Mouse (Mus musculus): Measurements from ENCODE around the gene Ankrd42. TPM values are rescaled to one million over a fixed set of nuclear protein-coding genes. Genes with fewer than 3 reads are reported as not detected.

The Ankrd42 gene
- polyA plus RNA-seq, 1 experiment from 2014 or later, result 15.4 TPM

DNA sequence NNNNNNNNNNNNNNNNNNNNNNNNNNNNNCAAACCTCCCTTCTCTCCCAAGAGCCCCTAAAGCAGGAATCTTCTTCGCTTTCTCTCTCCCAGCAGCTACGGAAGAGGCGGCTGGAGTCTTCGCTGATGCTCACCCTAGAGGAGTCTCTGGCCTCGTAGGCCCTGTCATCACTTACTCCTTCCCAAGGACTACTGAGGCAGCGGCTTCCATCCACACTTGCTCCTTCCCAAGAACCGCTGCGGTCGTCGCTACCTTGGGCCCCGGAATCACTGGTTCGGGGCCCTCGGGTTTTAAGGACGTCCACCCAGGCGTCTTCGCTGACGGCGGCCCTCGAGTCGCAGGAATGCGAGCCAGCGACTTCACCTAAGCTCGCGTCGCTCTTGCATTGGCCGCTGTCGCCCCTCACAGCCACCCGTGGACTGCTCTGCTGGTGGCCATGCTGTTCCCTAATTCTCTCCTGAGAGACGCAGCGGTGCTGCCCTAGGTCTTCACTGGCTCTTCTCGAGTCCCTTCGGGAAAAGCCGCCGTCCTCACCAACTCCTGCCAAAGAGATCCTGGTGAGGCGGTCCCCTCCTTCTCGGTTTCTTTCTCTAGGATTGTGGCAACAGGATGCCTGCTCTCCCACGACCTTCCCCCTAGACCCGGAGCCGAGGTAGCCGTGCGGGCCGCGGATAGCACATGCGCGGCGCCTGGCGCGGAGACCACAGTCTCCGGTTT lies 489 bp downstream of the Ankrd42 start:
- H3K36me3 ChIP-seq (replicated peaks), result peaks cover 10% of the 10 kb centered on the region
- 1% methylated on average over 49 of the region's 49 CpGs for WGBS
- peak overlapping the region; percentile 59; the same call in 1 of the 2 replicates for H3K27ac ChIP-seq
- peak overlapping the region; percentile 81 for H3K4me3 ChIP-seq (replicated peaks)
- H3K27me3 ChIP-seq, result no peaks in the 10 kb centered on the region
- no peaks in the 10 kb centered on the region for H3K9me3 ChIP-seq
- peak overlapping the region; percentile 80 for H3K9ac ChIP-seq
- ATAC-seq (ENCODE audit: low FRiP score), result peak; percentile 74
- peak overlapping the region; percentile 98 for H3K4me2 ChIP-seq
- peaks cover 14% of the 10 kb centered on the region for H3K4me1 ChIP-seq

DNA sequence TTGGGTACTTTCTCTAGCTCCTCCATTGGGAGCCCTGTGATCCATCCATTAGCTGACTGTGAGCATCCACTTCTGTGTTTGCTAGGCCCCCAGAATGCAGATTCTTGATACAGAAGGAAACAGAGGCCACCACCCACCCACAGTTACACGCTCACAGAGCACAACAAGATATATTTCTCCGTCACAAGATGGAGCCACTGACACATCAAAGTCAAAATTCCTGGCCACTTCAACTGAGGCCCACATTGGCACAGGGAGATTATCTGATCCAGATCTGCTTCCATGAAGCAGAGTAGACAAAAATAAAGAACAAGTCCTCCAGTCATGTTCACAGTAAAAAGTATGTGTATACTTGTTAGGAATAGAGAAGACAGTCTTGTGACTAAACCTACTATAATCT lies 6.8 kb downstream of the Ankrd42 start:
- no peak overlapping the region for H3K27ac ChIP-seq
- WGBS, result 56% methylated on average over 2 of the region's 2 CpGs
- no peak overlapping the region for H3K4me2 ChIP-seq
- H3K27me3 ChIP-seq, result no peaks in the 10 kb centered on the region
- no peaks in the 10 kb centered on the region for H3K4me1 ChIP-seq
- no peak overlapping the region for H3K9ac ChIP-seq
- no peaks in the 10 kb centered on the region for H3K36me3 ChIP-seq (replicated peaks)
- H3K4me3 ChIP-seq (replicated peaks), result no peak overlapping the region
- no peaks in the 10 kb centered on the region for H3K9me3 ChIP-seq
- no peak for ATAC-seq (ENCODE audit: low FRiP score)

DNA sequence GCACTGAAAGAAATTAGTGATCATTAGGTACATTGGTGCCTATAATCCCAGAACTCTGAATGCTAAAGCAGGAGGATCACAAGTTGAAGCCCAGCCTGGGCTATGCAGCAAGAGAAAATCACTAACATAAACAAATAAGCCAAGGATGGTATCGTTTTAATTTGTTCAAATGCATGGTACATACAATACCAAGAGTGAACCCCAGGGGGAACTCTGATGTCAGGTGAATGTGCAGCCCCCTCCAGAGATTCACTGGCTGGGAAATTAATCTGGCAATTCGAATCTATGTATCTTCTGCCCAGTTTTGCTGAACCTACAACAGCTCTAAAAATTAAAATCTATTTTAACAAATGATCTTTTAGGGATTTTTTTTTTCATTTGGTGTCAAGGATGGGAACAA lies 12.5 kb downstream of the Ankrd42 start:
- Histone ChIP-seq H3K27me3 (no peaks in the 10 kb centered on the region), H3K4me2 (no peak overlapping the region), H3K36me3 (replicated peaks) (no peaks in the 10 kb centered on the region), H3K4me3 (replicated peaks) (no peak overlapping the region), H3K4me1 (no peaks in the 10 kb centered on the region), H3K9ac (no peak overlapping the region), H3K27ac (no peak overlapping the region), H3K9me3 (no peaks in the 10 kb centered on the region)
- WGBS, result 67% methylated on average over 2 of the region's 2 CpGs
- no peak for ATAC-seq (ENCODE audit: low FRiP score)

DNA sequence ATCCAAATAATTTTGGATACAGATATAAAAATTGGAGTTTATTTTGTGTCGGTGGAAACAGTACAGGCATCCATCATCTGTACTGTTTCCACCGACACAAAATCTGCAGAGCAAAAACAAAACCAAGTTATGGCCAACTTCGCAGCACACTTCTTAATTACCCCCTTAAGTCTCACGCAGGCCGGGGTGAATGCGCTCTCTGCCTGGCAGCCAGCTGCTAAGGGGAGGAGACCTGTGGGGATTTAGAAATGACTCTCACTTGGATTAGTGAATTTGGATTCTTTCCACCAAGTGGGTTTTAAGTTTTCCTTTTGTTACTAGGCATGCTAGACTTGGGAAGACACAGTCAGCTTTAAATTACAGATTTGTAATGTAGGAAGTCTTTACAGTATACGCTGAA lies 26.1 kb downstream of the Ankrd42 start:
- Histone ChIP-seq H3K4me1 (no peaks in the 10 kb centered on the region), H3K36me3 (replicated peaks) (no peaks in the 10 kb centered on the region), H3K4me2 (no peak overlapping the region), H3K9me3 (no peaks in the 10 kb centered on the region), H3K4me3 (replicated peaks) (no peak overlapping the region), H3K9ac (no peak overlapping the region), H3K27me3 (no peaks in the 10 kb centered on the region), H3K27ac (no peak overlapping the region)
- no peak for ATAC-seq (ENCODE audit: low FRiP score)
- 53% methylated on average over 7 of the region's 7 CpGs for WGBS

DNA sequence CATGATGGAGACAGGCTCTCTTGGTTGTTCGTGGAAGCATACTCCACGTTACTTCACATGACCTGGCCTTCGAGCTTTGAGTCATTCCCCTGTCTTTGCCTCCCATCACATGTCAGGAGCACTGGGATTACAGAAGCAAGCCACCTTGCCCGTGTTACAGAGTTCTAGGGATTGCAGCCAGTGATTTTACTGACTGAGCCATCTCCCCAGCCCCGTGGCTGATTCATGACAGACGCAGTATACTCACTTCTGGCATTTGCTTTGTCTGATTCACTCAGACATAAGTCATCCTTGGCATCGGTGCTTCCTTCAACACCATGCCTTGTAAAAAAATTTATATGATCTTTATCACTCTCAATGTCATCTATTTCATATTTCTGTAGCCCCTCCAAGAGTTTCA lies 32.0 kb downstream of the Ankrd42 start:
- 91% methylated on average over 7 of the region's 7 CpGs for WGBS
- Histone ChIP-seq H3K4me3 (replicated peaks) (no peak overlapping the region), H3K36me3 (replicated peaks) (peaks cover 8% of the 10 kb centered on the region), H3K27me3 (no peaks in the 10 kb centered on the region), H3K9me3 (no peaks in the 10 kb centered on the region), H3K4me2 (no peak overlapping the region), H3K9ac (no peak overlapping the region), H3K4me1 (no peaks in the 10 kb centered on the region), H3K27ac (no peak overlapping the region)
- ATAC-seq (ENCODE audit: low FRiP score), result no peak

DNA sequence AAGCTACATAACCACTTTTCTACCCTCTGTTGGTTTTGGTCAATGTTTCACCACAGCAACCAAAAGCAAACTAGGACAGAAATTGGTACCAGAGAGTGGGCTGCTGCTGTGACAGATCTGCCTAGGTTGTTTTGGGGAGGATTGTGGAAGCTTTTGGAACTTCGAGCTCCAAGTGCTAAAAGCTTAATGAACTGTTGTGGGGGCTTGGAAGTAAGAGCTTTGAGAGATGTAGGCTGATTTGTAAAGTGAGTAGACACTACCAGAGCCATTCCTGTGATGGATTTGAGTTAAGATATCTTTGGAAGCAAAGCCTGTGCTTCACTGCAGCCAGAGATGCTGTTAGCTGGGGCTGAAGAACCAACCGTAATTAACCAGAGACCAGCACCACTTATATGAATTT lies 46.1 kb downstream of the Ankrd42 start:
- H3K27ac ChIP-seq, result no peak overlapping the region
- no peak for ATAC-seq (ENCODE audit: low FRiP score)
- H3K4me2 ChIP-seq, result no peak overlapping the region
- H3K4me1 ChIP-seq, result no peaks in the 10 kb centered on the region
- WGBS, result 77% methylated on average over 2 of the region's 2 CpGs
- no peak overlapping the region for H3K9ac ChIP-seq
- H3K27me3 ChIP-seq, result no peaks in the 10 kb centered on the region
- no peak overlapping the region for H3K4me3 ChIP-seq (replicated peaks)
- no peaks in the 10 kb centered on the region for H3K36me3 ChIP-seq (replicated peaks)
- H3K9me3 ChIP-seq, result no peaks in the 10 kb centered on the region

DNA sequence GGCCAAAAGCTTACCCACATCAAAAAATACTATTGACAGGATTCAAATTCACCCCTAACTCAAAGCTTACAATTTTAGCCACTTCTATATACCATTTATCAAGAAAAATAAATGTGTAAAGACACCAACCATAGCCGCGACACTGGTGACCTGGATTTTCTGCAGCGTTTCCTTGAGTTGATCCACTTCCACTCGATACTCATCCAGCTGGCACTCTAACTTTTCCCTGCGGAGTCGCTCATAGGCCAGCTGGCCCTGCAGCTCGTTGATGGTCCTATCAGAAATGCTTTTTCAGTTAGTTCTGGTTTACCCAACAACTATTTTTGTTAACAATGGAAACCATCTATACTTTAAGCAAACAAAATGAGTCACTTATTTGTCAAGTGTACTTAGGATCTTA lies 47.0 kb downstream of the Ankrd42 start:
- Histone ChIP-seq H3K27ac (no peak overlapping the region), H3K9me3 (no peaks in the 10 kb centered on the region), H3K4me3 (replicated peaks) (no peak overlapping the region), H3K4me1 (no peaks in the 10 kb centered on the region), H3K36me3 (replicated peaks) (no peaks in the 10 kb centered on the region), H3K9ac (no peak overlapping the region), H3K27me3 (no peaks in the 10 kb centered on the region), H3K4me2 (no peak overlapping the region)
- no peak for ATAC-seq (ENCODE audit: low FRiP score)
- WGBS, result 92% methylated on average over 7 of the region's 7 CpGs

DNA sequence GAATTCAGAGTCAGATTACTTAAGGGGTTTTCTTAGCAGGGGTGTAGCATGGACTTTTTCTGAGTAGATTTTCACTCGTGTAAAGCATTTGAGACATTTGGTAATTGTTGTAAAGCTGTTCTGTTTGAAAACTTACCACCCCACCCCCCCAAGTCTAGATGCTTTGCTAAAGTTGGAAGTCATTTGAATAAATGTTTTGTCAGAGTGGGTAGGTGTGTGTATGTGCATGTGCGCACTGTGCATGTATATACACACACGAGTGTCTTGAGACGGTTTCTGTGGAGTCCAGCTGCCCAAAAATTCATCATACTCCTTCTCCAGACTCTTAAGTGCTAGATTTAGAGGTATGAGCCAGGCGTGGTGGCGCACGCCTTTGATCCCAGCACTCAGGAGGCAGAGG lies 53.4 kb downstream of the Ankrd42 start:
- 89% methylated on average over 7 of the region's 7 CpGs for WGBS
- no peak for ATAC-seq (ENCODE audit: low FRiP score)

DNA sequence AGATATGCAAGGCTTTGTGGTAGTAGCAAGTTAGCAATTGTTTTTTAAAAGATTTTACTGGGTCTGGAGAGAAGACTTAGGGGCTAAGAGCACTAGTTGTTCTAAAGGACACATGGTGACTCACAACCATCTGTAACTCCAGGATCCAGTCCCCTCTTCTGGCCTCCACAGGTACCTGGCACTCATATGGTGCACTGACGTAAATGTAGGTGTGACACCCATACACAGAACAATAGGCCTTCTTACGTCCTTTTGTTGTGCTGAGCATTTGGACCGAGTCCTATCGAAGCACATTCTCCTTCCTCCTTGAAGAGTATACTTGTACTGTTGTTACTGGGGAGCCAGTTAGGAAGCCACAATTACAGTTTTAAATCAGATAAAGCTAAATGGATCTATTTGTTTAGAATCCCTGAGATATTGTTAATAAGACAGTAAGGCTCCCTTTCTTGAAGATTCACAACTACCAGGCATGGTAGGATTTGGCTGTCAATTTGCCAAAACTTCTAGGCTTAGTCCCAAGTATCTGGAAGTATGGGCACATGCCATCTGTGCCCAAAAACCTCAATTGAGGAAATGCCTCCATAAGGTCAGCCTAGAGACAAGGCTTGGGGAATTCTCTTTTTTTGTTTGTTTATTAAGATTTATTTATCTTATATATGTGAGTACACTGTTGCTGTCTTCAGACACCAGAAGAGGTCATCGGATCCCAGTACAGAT lies 56.3 kb downstream of the Ankrd42 start:
- Histone ChIP-seq H3K4me2 (no peak overlapping the region), H3K4me3 (replicated peaks) (no peak overlapping the region), H3K9ac (no peak overlapping the region), H3K4me1 (no peaks in the 10 kb centered on the region), H3K9me3 (no peaks in the 10 kb centered on the region), H3K27ac (no peak overlapping the region), H3K36me3 (replicated peaks) (peaks cover 28% of the 10 kb centered on the region), H3K27me3 (no peaks in the 10 kb centered on the region)
- 88% methylated on average over 5 of the region's 5 CpGs for WGBS
- no peak for ATAC-seq (ENCODE audit: low FRiP score)

More for the DNA sequence above, 53.4 kb downstream of the Ankrd42 start:
- Histone ChIP-seq H3K4me3 (replicated peaks) (no peak overlapping the region), H3K4me1 (no peaks in the 10 kb centered on the region), H3K4me2 (no peak overlapping the region), H3K36me3 (replicated peaks) (peaks cover 21% of the 10 kb centered on the region), H3K9ac (no peak overlapping the region), H3K27me3 (no peaks in the 10 kb centered on the region), H3K9me3 (no peaks in the 10 kb centered on the region), H3K27ac (no peak overlapping the region)

DNA sequence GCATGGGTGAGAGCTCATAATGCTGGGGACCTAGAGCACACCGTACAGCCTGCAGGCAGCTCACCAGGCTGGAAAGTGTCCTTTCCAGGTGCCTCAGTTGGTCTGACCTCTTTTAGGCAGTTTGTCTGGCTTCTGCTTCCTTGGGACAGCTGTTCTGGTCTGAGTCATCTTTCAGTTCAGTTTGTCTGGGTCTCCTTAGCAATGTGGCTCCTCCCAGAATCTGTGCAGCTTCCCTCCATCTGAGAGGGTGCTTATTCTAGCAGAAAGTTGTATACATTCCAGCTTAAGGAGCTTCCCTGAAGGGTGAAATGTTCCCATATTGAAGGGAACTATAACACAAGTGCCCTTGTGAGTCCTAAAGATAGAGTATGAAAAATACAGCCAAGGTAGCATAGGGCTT lies 70.2 kb downstream of the Ankrd42 start:
- no peak overlapping the region for H3K4me3 ChIP-seq (replicated peaks)
- no peak overlapping the region for H3K9ac ChIP-seq
- H3K27me3 ChIP-seq, result no peaks in the 10 kb centered on the region
- 92% methylated on average over 1 of the region's 1 CpGs for WGBS
- ATAC-seq (ENCODE audit: low FRiP score), result no peak
- no peaks in the 10 kb centered on the region for H3K9me3 ChIP-seq
- peaks cover 5% of the 10 kb centered on the region for H3K4me1 ChIP-seq
- H3K27ac ChIP-seq, result no peak overlapping the region
- H3K36me3 ChIP-seq (replicated peaks), result peaks cover 15% of the 10 kb centered on the region
- no peak overlapping the region for H3K4me2 ChIP-seq

DNA sequence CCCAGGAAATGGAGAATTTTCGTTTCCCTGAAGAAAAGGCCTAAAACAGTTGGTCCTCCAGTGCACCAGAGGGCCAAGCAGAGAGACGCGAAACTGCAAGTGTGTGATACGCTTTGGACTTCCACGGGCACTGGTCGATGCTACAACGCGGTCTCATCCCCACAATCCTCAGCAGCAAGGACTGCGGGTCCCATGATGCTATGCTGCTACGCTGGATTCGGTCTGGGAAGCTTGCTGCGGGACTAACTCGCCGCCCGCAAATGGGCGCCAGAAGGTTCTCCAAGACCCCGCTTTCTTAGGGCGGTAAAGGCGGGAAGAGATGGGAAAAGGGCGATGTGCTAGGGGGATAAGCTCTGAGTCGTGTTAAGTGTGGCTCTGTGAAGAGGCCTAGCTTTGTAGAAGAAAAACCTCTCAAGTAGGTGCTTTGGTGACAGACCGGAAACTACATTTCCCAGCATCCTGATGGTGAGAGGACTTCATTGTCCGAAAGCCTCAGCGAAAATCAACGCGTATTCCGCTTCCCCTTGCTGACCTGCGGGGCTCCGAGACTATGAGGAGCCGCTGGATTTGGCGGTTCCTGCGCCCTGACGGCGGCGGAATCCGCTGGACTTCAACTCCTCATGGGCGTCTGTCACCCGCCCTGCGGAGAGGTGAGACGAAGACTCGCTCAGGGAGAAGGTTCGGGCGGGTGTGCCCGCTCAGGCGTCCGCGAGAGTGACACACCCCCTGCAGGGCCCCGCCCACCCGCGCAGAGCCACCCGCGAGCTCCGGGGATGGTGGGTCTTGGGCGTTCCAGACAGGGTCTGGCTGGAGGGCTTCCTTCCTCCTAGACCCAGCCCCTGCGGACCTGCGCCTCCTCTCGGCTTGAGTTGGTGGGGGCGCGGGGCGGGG lies 75.7 kb downstream of the Ankrd42 start, which contains the start of gene Ccdc90b:
Gene Ccdc90b, plus strand, starts transcription at position 164 of the 891 bp plus-strand sequence.
- Histone ChIP-seq H3K4me1 (peaks cover 5% of the 10 kb centered on the region), H3K4me2 (peak within 1 kb of the TSS; percentile 57), H3K27ac (peak within 1 kb of the TSS; percentile 92), H3K27me3 (no peaks in the 10 kb centered on the region), H3K9ac (peak within 1 kb of the TSS; percentile 75), H3K9me3 (no peaks in the 10 kb centered on the region), H3K36me3 (replicated peaks) (peaks cover 4% of the 10 kb centered on the region), H3K4me3 (replicated peaks) (peak within 1 kb of the TSS; percentile 82)
- under 1% methylated on average over 60 of the region's 60 CpGs for WGBS
- ATAC-seq (ENCODE audit: low FRiP score), result peak; percentile 97

DNA sequence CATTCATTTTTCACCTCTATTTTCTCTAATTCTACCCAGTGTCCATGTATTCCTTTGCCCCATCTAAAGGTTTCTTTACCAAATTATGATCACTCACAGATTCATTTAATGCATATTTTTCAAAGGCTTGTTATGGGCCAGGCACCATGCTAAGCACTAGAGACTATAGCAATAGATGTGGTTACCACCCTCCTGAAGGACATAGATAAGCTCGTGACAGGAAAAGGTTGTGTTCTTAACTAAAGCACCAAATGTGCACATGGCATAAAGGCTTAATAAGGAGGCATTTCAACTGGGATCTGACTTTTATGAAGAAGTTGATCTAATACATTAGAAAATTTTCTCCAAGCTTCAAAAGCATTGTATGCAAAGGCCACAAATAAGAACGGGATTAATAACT lies 78.2 kb downstream of the Ankrd42 start:
- Histone ChIP-seq H3K9me3 (no peaks in the 10 kb centered on the region), H3K27ac (no peak overlapping the region), H3K27me3 (no peaks in the 10 kb centered on the region), H3K4me1 (peaks cover 5% of the 10 kb centered on the region), H3K4me3 (replicated peaks) (no peak overlapping the region), H3K36me3 (replicated peaks) (no peaks in the 10 kb centered on the region), H3K9ac (no peak overlapping the region), H3K4me2 (no peak overlapping the region)
- 94% methylated on average over 2 of the region's 2 CpGs for WGBS
- no peak for ATAC-seq (ENCODE audit: low FRiP score)
